7 mouse cellular contexts compared by ENCODE assay signal in the genomic region with DNA sequence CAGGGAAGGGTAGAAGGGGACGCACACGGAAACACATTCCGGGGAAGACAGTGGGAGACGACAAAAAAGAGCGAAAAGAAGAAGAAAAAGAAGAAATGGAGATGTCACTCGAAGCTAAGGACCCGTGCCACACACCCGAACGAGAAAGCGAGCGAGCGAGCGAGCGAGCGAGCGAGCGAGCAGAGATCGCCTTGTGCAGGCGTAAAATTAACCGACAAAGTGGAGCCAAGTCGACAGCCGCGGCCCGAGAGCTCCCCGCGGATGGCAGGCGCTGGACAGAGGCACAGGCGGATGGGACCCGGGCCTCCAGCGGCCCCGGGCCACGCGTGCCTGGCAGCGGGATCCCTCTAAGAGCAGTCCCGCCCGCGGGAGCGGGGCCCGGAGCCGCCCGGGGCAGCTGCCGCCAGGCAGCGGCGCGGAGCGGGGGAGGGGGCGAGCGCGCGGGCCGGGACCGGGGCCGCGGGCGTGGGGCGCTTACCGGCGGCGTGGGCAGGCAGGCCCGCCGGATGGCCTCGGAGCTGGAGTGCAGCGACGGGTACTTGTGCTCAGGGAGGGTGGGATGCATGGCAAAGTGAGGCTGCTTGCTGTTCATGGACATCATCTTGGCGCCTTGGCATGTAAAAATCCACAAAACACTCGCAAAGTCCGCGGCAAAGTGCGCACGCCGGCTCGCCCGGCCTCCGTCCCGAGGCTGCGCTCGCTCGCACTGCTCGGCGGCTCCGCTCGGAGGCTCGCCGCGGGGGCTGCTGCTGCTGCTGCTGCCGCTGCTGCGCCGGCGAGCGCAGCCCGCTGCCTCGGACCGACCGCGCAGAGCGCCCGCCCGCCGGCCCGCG. TPM values are rescaled to one million over a fixed set of nuclear protein-coding genes. Genes with fewer than 3 reads are reported as not detected.
DNase-seq lines count a peak whose midpoint lies in the region; ATAC-seq lines count a peak whose summit lies in the region.

No protein-coding gene starts in this region.

- ATAC-seq in common myeloid progenitor, adult 5-6 weeks (replicated peaks; ENCODE audit: low read depth, poor library complexity, severe bottlenecking): peak; percentile 1; the same call in 1 of the 2 replicates
- ATAC-seq in hindbrain, embryonic 11.5 days (ENCODE audit: low FRiP score): peak; percentile 48

- H3K9ac ChIP-seq in hindbrain, embryonic 11.5 days (ENCODE audit: low read depth, low read length): peak overlapping the region; percentile 64

- peak overlapping the region; percentile 70 for H3K27ac ChIP-seq in hindbrain, embryonic 11.5 days (ENCODE audit: low read depth, low read length)

- no peaks in the 10 kb centered on the region for H3K9me3 ChIP-seq in hindbrain, embryonic 11.5 days (ENCODE audit: control insufficient read depth, low read length)

- peaks cover 72% of the 10 kb centered on the region for H3K27me3 ChIP-seq in hindbrain, embryonic 11.5 days (ENCODE audit: control insufficient read depth, insufficient read depth, low read length)

- peak overlapping the region; percentile 68 for H3K4me2 ChIP-seq in hindbrain, embryonic 11.5 days (replicated peaks; ENCODE audit: low read depth, low read length)

- DNase-seq in right cerebral cortex, postnatal 14 days: peak; percentile 20
- DNase-seq in right cerebral cortex, postnatal 25 days: no peak
- DNase-seq in hindbrain, embryonic 11.5 days (ENCODE audit: low spot score): peak; percentile 52
- DNase-seq in mesoderm, embryonic 11.5 days (ENCODE audit: low read depth, low spot score): peak; percentile 21
- no peak for DNase-seq in left cerebral cortex, postnatal 14 days (ENCODE audit: low spot score in 2 of 2)
- no peak for DNase-seq in spleen, postnatal 36 days (ENCODE audit: low spot score in 2 of 2)

- peak overlapping the region; percentile 46 for H3K4me3 ChIP-seq in hindbrain, embryonic 11.5 days (ENCODE audit: low read depth, low read length)

- peaks cover 7% of the 10 kb centered on the region for H3K4me1 ChIP-seq in hindbrain, embryonic 11.5 days (replicated peaks; ENCODE audit: control insufficient read depth, insufficient read depth, low read length)

- intact Hi-C loops in left cerebral cortex, postnatal 14 days (cut with DNase I): loop anchor here (5.0 to 10.0 kb wide), 2 partner anchors 345 to 753 kb away; no protein-coding TSS in a partner anchor

- H3K36me3 ChIP-seq in hindbrain, embryonic 11.5 days (ENCODE audit: control insufficient read depth, insufficient read depth, low read length): no peaks in the 10 kb centered on the region

- WGBS in hindbrain, embryonic 11.5 days: under 1% methylated on average over 76 of the region's 101 CpGs

RNA-seq across cellular contexts. Expression of gene Pou4f1, which starts 0.5 kb away (rescaled TPM):
- not detected in 2 replicates for total RNA-seq in common myeloid progenitor, adult 5-6 weeks (2017)
- 56.5 and 71.1 TPM in 2 replicates for polyA plus RNA-seq in hindbrain, embryonic 11.5 days (2014; fragmentation: Nextera tagmentation; extraction: Ambion mirVana)
- total RNA-seq in left cerebral cortex, postnatal 14 days (2021): under 1 TPM in 1 of 2 experiments, not detected in 1; 0.11 TPM

RNA-seq across cellular contexts. Expression of gene Rnf219, which starts 55.1 kb away (rescaled TPM):
- total RNA-seq in common myeloid progenitor, adult 5-6 weeks (2017): 38.0 and 42.1 TPM in 2 replicates
- 39.5 and 44.0 TPM in 2 replicates for polyA plus RNA-seq in hindbrain, embryonic 11.5 days (2014; fragmentation: Nextera tagmentation; extraction: Ambion mirVana)
- total RNA-seq in left cerebral cortex, postnatal 14 days (2021): 10 to 100 TPM; 12.1 to 18.6 TPM

Comparison
In these comparisons a context has a peak if more than half of its experiments do, and no peak if none do; other contexts are left out.
1. DNase-seq: peak in right cerebral cortex, postnatal 14 days (single experiment), hindbrain, embryonic 11.5 days (single experiment) and mesoderm, embryonic 11.5 days (single experiment); none in right cerebral cortex, postnatal 25 days (single experiment), left cerebral cortex, postnatal 14 days (0 of 2) and spleen, postnatal 36 days (0 of 2).